Mouse (Mus musculus) embryonic facial prominence, embryonic 10.5 days (tissue): ENCODE measurements around the gene Sugp2. TPM values are rescaled to one million over a fixed set of nuclear protein-coding genes. Genes with fewer than 3 reads are reported as not detected.
"Not testable (repeated sequence)": the region's sequence is repeated elsewhere in the genome, so short reads cannot be mapped to it uniquely, and the experiment has no call there.

Experiments
- DNase-seq: peaks from one replicate; pipeline ENCODE4 v3.0.0-alpha.2; 2017; ENCODE audit warnings: low spot score
- H3K27ac ChIP-seq: fragments of 300-500 bp; sonication (generic); replicated peaks from 2 replicates; pipeline ENCODE4 v1.5.1; 2016; ENCODE audit warnings: mild to moderate bottlenecking
- H3K27me3 ChIP-seq: fragments of 300-500 bp; sonication (generic); replicated peaks from 2 replicates; pipeline ENCODE4 v1.6.1; 2016; ENCODE audit warnings: low read depth, mild to moderate bottlenecking; ENCODE audit not compliant: poor library complexity, severe bottlenecking
- H3K36me3 ChIP-seq: fragments of 300-500 bp; sonication (generic); replicated peaks from 2 replicates; pipeline ENCODE4 v1.6.1; 2016; ENCODE audit warnings: mild to moderate bottlenecking, moderate library complexity
- H3K4me1 ChIP-seq: fragments of 300-500 bp; sonication (generic); 2 replicates; pipeline ENCODE4 v1.6.1; 2016
- H3K4me3 ChIP-seq: fragments of 300-500 bp; sonication (generic); 2 replicates; pipeline ENCODE4 v1.5.1; 2016; ENCODE audit warnings: mild to moderate bottlenecking, moderate library complexity
- H3K9me3 ChIP-seq: fragments of 300-500 bp; sonication (generic); 2 replicates; pipeline ENCODE4 v1.6.1; 2016; ENCODE audit warnings: mild to moderate bottlenecking
- WGBS: fragments of 180-500 bp; shearing (Covaris S2); methylation state at CpG from one replicate; pipeline ENCODE4 v1.1.7; 2016; 5-methylcytosine and 5-hydroxymethylcytosine counted together
- polyA plus RNA-seq: library from polyadenylated mRNA; unstranded; fragments of >200 nt; fragmentation: Nextera tagmentation; extraction: Ambion mirVana; gene quantifications from 2 replicates; pipeline ENCODE4 v1.2.1, GENCODE M21; 2016

The Sugp2 gene
- polyA plus RNA-seq, 1 experiment from 2014 or later, result 47.0 TPM

DNA sequence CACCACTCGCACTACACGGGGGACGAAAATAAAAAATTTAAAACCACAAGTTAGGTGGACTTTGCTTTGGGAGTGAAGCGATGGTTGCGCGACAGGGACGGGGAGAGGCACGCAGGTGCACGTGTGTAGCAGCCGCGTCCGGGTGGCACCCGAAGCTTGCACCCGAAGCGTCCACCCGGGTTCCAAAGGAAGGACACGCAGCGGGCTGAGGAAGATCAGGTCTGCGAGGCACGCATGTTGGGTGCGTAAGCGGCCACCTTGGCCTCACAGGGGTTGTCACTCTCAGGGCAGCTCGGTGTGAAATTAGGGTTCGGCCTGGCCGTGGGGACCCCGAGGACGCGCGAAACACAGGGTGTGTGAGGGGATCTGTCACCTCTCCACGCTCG, 22.3 kb upstream of the Sugp2 start:
- no peaks in the 10 kb centered on the region for H3K36me3 ChIP-seq
- WGBS, result 4% methylated on average over 31 of the region's 31 CpGs
- no peak for DNase-seq
- peaks cover 30% of the 10 kb centered on the region for H3K4me1 ChIP-seq
- H3K27me3 ChIP-seq, result peaks cover 21% of the 10 kb centered on the region
- H3K4me3 ChIP-seq, result peak overlapping the region; percentile 73
- H3K27ac ChIP-seq, result peak overlapping the region; percentile 76
- H3K9me3 ChIP-seq, result no peaks in the 10 kb centered on the region

DNA sequence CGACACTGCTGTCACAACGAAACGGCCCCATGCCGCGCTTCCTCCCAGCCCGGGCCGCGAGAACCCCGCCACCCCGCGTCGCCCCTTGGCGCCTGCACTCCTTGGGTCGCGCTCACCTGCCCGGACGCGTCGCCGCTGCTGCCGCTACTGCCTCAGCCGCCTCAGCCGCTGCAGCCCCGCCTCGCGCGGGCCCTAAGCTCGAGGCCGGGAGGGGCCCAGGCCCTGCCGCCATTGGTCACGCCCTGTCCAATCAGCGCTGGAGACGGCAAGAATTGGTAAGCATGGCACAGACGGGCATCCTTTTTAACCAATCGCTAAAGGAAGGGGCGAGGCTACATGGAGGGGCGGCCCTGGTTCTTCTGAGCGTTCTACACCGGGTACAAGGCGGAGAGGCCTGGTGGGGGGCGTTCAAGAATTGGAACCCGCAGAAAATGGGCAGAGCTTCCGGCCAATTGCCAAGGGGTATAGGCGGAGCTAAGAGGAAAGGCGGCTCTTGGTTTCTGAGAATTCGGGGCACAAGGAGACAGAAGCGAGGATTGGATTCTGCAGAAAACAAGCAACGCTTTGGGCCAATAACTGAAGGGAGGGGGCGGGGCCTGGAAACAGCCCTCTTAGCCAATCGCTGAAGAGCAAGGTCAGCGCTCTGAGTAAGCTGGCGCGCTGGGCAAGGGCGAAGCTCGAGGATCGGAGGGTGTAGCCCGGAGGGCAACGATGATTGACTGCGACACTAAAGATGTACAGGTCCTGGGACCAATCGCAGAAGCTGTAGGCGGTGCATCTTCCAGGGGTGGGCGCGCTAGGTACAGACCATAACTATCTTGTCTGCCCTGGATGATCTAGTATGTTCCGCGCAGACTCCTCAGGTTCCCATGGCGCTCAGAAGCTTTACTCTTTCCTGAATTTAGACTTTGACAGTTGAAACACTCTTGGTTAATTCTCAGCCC, 21.6 kb upstream of the Sugp2 start, which contains the start of gene Slc25a42:
Slc25a42 (minus strand) TSS at position 194 of the 944 bp plus-strand sequence.
- Histone ChIP-seq H3K36me3 (no peaks in the 10 kb centered on the region), H3K27ac (peak within 1 kb of the TSS; percentile 76), H3K4me1 (peaks cover 30% of the 10 kb centered on the region), H3K4me3 (peak within 1 kb of the TSS; percentile 73), H3K9me3 (no peaks in the 10 kb centered on the region), H3K27me3 (peaks cover 21% of the 10 kb centered on the region)
- peak; percentile 97 for DNase-seq
- WGBS, result under 1% methylated on average over 66 of the region's 66 CpGs

DNA sequence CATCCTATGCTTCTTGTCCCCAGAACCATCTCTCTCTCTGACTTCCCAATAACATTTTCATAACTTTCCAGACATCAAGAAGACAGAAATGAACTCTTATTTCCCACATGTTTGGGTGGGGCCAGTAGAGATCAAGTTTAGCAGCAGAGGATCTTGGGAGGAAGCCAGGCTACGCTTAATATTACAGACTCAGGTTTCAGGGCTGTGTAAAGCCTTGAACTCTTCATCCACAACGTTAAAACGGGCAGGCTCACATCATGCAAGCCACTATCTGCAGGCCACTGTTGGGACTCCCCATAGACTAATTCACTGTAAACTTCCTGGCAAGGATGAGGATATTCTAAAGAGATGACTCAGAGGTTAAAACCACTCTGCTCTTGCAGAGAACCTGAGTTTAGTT, 19.6 kb upstream of the Sugp2 start:
- DNase-seq, result no peak
- Histone ChIP-seq H3K36me3 (no peaks in the 10 kb centered on the region), H3K27ac (no peak overlapping the region), H3K27me3 (peaks cover 21% of the 10 kb centered on the region), H3K9me3 (no peaks in the 10 kb centered on the region), H3K4me3 (no peak overlapping the region), H3K4me1 (peaks cover 28% of the 10 kb centered on the region)
- 75% methylated on average over 3 of the region's 3 CpGs for WGBS

DNA sequence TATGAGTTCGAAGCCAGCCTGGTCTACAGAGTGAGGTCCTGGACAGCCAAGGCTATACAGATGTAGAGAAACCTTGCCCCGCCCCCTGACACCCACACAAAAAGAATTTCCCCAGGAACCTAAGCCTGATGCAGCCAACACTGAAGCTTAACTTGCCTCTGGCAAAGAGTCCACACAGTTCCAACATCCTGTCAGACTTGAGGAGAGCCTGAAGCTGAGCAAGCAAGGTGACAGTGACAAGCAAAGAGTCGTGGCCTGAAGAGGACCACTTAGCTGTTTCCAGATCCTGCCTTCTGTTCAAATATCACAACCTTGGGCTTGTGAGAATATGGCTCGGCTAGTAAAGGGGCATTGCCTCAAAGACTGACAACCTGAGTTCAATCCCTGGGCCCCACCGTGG, 18.9 kb upstream of the Sugp2 start:
- no peak overlapping the region for H3K4me3 ChIP-seq
- peaks cover 17% of the 10 kb centered on the region for H3K27me3 ChIP-seq
- WGBS, result 71% methylated on average over 5 of the region's 5 CpGs
- no peak overlapping the region for H3K27ac ChIP-seq
- H3K4me1 ChIP-seq, result peaks cover 33% of the 10 kb centered on the region
- H3K9me3 ChIP-seq, result no peaks in the 10 kb centered on the region
- no peaks in the 10 kb centered on the region for H3K36me3 ChIP-seq
- no peak for DNase-seq

DNA sequence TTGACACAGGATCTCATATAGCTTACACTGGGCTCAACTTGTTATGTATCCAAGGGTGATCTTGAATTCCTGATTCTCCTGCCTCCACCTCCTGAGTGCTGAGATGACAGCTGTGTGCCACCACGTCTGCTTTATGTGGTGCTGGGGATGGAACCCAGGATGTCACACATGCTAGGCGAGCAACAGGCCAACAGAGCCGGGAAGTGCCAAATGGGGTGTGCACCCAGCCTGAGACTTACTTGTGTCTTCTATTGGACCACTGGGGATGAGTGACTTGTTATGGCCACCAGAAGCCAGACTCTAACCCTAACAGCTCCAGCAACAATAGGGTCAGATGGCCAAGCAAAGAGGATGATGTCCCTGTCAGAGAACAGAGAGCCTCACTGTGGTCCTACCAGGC, 17.9 kb upstream of the Sugp2 start:
- not testable (repeated sequence) for H3K9me3 ChIP-seq, H3K36me3 ChIP-seq, H3K4me3 ChIP-seq, H3K27ac ChIP-seq, H3K27me3 ChIP-seq, DNase-seq
- peaks cover 27% of the 10 kb centered on the region for H3K4me1 ChIP-seq
- WGBS, result 74% methylated on average over 3 of the region's 3 CpGs

DNA sequence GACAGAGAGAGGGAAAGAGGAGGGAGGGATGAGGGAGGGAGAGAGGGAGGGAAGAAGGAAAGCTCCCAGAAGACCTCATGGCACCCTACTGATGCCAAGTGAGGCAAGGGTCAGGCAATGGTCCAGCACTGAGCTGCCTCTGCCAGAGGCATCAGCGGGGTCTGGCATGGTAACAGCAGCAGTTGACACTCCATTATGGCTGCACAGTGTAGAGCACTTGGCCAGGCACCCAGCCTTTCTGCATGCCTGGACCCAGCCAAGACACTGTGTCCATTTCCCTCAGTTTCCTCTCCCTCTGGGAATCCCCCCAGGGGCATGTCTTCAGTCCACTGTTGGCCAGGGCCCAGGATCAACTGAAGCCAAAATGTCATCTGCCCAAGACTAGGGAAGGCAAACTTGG, 17.5 kb upstream of the Sugp2 start:
- H3K4me1 ChIP-seq, result peaks cover 24% of the 10 kb centered on the region
- peaks cover 3% of the 10 kb centered on the region; the same call in 1 of the 2 replicates for H3K36me3 ChIP-seq
- no peak overlapping the region for H3K4me3 ChIP-seq
- no peak for DNase-seq
- H3K27me3 ChIP-seq, result peaks cover 2% of the 10 kb centered on the region
- H3K9me3 ChIP-seq, result no peaks in the 10 kb centered on the region
- H3K27ac ChIP-seq, result no peak overlapping the region
- 56% methylated on average over 1 of the region's 1 CpGs for WGBS

DNA sequence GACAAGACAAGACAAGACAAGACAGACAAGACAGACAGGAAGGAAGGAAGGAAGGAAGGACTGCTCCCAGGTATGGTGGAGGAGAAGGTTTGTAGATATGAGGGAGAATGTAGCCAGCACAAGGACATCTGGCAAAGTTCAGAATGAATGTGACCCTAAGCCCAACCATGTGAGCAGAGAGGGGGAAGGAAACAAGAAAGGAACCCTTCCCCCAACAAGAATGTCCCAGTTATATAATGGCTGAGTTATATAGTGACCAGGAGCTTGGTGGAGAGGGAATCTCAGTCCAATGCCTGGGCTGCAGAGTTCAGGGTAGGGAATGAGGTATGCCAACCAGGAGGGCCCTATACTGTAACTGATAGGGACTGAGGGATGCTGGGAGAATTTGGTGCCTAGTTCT, 16.6 kb upstream of the Sugp2 start:
- no peak for DNase-seq

DNA sequence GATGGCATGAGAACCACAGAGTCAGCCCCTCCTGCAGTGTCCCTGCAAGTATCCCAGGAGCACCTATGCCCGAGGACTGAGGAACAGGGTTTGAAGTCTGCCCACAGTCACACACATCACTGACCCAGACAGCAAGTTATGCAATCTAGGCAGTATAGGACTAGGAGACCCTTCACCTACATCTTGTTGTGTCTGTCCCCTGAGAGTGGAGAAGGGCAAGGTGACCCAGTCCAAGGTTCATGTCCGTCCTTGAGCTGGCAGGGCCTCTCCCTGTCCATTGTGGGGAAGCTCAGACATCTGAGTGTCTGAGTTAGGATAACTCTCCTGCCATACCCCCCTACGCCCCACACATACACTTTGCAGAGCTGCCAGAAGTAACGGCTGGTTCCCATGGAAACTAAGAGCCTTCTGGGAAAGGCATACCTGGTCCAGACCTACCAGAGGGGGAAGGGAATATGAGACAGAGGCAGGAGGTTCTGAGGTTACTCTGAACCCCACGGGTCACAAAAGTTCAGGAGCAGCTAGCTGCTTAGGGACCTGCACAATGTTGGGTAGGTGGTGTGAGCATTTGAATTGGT, 14.8 kb upstream of the Sugp2 start:
- Histone ChIP-seq H3K4me1 (peaks cover 10% of the 10 kb centered on the region), H3K4me3 (no peak overlapping the region), H3K9me3 (no peaks in the 10 kb centered on the region), H3K27ac (no peak overlapping the region), H3K27me3 (no peaks in the 10 kb centered on the region; the same call in 1 of the 2 replicates), H3K36me3 (peaks cover 29% of the 10 kb centered on the region)
- 58% methylated on average over 5 of the region's 5 CpGs for WGBS
- DNase-seq, result no peak

More for the DNA sequence above, 16.6 kb upstream of the Sugp2 start:
- Histone ChIP-seq H3K9me3 (no peaks in the 10 kb centered on the region), H3K27ac (no peak overlapping the region), H3K4me3 (no peak overlapping the region), H3K27me3 (no peaks in the 10 kb centered on the region; the same call in 1 of the 2 replicates), H3K4me1 (peaks cover 16% of the 10 kb centered on the region), H3K36me3 (peaks cover 12% of the 10 kb centered on the region)

DNA sequence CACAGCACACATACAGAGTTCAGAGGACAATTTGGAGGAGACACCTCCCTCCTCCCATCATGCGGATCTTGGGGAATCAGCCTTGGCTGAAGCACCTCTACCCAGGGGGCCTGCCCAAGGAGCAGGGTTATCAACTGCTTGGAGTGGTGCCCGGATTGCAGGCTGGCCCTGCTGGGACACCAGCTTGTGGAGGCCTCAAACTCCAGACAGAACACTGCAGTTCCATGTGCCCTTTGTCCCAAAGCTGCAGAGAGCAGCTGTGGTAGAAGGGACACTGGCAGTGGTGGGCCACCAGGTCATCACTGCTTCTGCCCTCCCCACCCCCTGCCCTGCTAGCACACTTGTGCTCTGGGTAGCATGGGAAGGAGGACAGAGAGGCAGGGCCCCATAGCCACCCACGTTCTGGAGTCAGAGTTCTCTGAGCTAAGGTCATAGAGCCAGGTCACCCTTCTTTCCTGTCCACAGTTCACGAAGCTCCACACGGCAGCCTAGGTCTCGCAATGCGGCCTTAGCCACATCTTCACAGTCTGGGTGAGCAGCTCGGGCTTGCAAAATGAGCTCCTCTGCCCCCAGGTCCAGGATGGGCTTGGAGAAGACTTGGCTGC, 13.7 kb upstream of the Sugp2 start:
- Histone ChIP-seq H3K4me3 (no peak overlapping the region), H3K27me3 (no peaks in the 10 kb centered on the region; the same call in 1 of the 2 replicates), H3K27ac (no peak overlapping the region), H3K4me1 (peaks cover 10% of the 10 kb centered on the region), H3K9me3 (no peaks in the 10 kb centered on the region), H3K36me3 (peaks cover 41% of the 10 kb centered on the region)
- no peak for DNase-seq
- WGBS, result 70% methylated on average over 8 of the region's 8 CpGs

DNA sequence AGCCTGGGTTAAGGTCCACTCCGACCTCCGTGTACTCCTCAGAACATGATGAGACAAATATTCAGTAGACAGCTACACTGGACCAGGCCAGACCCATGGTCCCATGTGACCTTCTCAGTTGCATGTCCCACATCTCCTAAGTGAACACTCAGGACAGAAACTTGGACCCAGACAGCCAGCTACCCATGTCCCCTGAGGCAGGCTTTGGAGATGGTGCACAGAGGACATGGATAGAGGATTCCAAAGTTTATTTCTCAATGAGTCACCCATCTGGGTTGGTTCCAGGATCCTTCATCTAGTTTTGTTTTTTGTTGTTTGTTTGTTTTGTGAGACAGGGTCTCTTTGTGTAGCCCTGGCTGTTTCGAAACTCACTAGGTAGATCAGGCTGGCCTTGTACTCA, 13.1 kb upstream of the Sugp2 start:
- Histone ChIP-seq H3K4me3 (no peak overlapping the region), H3K27ac (no peak overlapping the region), H3K4me1 (peaks cover 10% of the 10 kb centered on the region), H3K36me3 (peaks cover 46% of the 10 kb centered on the region), H3K27me3 (no peaks in the 10 kb centered on the region; the same call in 1 of the 2 replicates), H3K9me3 (no peaks in the 10 kb centered on the region)
- DNase-seq, result no peak
- WGBS, result 93% methylated on average over 3 of the region's 3 CpGs

DNA sequence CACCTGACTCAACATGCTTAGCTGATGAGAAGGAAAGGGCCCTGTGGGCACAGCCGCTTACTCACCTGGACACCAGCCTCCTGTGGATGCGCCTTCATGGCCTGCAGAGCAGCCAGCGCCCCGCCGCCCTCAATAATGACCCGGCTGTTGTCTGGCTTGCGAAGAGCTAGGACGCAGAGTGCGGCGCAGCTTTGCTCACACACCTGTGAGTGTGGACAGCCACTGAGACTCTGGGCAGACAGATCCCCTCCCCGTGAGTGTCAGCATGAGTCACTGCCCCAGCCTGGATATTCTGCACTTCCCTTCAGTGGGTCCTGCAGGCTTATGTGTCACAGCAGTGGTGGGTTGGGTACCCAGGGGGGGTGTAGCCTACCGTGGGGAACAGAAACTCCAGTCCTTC, 12.0 kb upstream of the Sugp2 start:
- Histone ChIP-seq H3K27me3 (no peaks in the 10 kb centered on the region; the same call in 1 of the 2 replicates), H3K36me3 (peaks cover 47% of the 10 kb centered on the region), H3K9me3 (no peaks in the 10 kb centered on the region), H3K4me3 (no peak overlapping the region), H3K4me1 (peaks cover 10% of the 10 kb centered on the region), H3K27ac (no peak overlapping the region)
- DNase-seq, result no peak
- 96% methylated on average over 12 of the region's 12 CpGs for WGBS

DNA sequence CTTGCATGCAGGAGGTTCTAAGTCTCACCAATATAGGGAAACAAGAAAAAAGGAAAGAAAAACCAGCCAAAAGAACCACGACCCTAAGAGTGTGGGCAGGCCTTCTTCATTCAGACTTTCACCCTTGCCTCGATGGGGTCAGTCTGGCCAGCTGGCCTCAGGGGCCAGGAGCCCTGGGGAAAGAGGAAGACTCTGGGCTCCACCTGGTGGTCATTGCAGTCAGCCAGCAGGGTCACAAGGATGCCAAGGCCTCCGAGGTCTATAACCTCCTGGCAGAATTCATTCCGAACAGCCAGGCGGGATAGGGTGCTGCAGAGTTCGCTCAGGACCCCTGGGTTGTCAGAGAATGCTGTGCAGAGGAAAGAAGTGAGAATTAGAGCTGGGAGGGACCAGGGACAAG, 10.7 kb upstream of the Sugp2 start:
- H3K4me3 ChIP-seq, result no peak overlapping the region
- H3K27me3 ChIP-seq, result no peaks in the 10 kb centered on the region; the same call in 1 of the 2 replicates
- H3K36me3 ChIP-seq, result peaks cover 56% of the 10 kb centered on the region
- no peaks in the 10 kb centered on the region for H3K9me3 ChIP-seq
- DNase-seq, result peak; percentile 45
- no peak overlapping the region for H3K27ac ChIP-seq
- WGBS, result 56% methylated on average over 6 of the region's 6 CpGs
- H3K4me1 ChIP-seq, result peaks cover 12% of the 10 kb centered on the region
